Mouse (Mus musculus) cerebellum, postnatal 36 days (tissue): Measurements from ENCODE around the gene Lag3.

ENCODE experiments used
- DNase-seq, 2 experiments: peaks; one replicate each; pipeline ENCODE4 v3.0.0; 2021 to 2022; ENCODE audit warnings: mixed read lengths in 2 of 2

The Lag3 gene

DNA sequence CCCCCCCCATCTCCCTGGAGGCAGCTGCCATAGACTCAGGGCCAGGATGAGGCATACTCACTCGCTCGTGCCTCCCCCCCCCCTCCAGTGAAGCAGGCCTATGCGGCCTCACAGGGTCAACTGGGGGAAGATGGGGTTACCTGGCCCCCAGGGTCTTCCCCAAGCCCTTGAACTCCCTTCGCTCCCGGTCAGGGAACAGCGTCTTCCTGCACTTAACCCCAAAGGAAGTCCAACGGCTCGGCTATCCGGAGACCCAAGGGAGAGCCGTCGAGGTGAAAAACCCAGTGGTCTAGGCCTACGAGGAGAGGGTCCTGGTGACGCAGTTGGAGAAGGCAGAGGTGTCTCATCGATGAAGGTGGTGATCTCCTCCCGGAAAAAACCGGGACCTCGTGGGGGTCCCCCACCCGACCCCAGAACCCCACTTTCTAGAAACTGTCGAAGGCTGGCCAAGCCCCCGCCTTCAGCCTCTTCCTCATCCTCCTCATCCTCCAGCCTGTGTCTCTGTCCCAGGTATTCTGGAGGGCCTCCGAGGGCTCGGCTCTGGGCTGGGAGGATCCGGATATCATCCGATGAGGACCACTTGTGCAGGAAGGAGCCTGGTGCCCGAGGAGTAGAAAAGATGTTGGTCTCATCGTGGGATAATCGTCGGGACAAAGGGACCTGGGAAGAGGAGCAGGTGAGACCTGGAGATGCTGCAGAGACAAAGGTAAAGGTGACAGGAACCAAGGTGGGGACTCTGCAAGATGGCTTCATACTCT lies 52.8 kb downstream of the Lag3 start:
- no peak for DNase-seq

- DNase-seq = no peak
Observed at GRCm38 (mm10) chr6:124857840-124858530, 53.5 kb downstream of the Lag3 start.

DNA sequence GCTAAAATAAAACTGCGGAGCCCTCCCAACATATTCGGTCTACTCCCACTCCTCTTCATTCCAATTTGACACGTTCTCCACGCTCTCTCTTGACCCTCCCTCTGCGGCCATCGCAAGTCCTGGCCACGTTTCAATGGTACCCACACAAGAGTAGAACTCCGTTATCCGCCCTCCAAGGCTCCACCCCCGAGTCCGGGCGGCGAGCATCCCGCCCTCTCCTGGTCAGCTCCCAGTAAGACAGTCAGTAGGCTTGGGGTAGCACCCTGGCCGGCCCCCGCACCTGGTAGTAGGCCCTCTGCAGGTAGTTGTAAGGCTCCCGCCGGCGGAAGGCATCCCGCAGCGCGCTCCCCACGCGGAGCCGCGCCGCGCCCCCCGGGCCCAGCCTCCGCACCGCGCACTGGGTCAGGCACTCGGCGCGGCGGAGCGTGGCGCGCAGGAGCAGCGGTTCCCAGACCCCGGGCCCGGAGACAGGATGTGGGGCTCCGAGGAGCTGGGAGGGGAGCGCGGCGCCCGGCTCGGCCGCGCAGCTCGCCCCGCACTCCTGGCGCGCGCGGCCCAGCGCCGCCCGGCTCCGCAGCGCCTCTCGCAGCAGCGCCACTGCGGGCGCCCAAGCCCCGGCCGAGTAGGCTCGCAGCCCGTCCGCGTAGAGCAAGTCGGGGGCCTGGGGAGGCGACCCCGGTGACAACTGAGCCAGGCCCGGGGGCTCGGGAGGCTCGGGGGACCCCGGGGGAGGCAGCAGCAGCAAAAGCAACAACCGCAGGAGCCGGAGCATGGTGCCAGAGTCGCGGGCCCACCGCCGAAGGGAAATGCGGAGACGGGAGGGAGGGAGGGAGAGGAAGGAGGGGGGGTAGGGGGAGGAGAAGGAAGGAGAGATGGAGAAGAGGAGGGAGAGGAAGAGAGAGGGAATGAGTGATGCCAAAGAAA lies 54.3 kb downstream of the Lag3 start, which contains the start of gene P3h3:
TSS of gene P3h3 (minus strand) at position 837 of the 924 bp plus-strand sequence.
- peak; percentile 83 to 92 for DNase-seq

GRCm38 (mm10) chr6:124856321-124856720 lies 55.2 kb downstream of the Lag3 start:
- peak; percentile 47 for DNase-seq

DNA sequence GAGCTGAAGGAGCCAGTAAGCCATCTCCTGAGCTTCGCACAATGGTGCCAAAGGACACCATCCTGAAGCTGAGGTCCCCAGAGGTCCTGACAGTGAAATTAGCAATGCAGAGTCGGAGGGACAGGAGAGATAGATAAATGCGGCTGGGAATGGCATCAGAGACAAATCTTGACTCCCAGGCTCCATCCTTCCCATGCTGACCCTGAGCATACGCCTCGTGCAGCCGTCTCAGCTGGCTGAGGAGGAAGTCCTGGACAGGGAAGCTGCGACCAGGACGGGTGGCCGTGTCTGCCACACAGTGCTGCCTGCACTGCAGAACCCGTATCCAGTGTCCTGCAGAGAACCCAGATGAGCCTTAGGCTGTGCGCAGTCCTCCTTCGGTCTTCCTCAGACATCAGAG lies 56.9 kb downstream of the Lag3 start:
- no peak for DNase-seq
